Mouse (Mus musculus): ENCODE measurements around the gene Rhbdl3.
A peak's percentile ranks its signal among the peaks of the same experiment; 100 is the strongest.
"Not testable (repeated sequence)": the region's sequence is repeated elsewhere in the genome, so short reads cannot be mapped to it uniquely, and the experiment has no call there.

Gene Rhbdl3

DNA sequence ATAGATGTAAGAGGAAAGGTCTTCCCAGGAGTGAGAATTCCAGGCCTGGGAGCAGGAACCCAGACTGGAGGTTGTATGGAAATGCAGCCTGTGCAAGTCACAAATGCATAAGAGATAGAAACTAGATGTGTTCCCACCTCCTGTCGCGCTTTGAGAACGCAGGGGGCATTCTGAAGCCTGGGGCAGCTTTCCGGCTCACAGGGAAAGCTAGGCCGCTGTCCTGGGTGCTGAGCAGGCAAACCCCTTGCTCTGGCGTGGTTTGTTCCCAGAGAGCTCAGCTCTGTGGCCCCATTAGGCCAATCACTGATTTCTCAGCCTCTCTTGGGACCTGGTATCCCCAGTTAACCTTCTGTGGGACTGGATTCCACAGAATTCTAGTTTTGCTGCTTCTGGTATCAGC lies 11.9 kb downstream of the Rhbdl3 start:
- no peak for DNase-seq (ENCODE audit: low spot score in 2 of 2)

DNA sequence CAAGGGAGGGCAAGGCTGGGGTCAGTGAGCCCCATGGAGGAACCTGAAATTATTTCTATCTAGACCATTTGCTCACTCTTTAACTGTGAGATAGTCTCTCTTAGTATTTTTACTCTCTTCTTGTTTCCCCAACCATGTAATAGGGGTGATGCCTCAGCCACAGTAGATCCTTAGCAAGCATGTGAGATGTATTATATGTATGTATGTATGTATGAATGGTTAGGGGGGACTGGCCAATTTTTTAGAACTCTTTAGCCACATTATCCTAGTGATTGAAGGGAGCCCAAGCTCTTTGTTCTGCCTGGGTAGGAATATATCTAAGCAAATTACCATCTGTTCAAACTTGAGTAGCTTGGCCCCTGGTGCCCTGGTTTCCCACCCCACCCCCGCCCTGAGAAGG lies 12.8 kb downstream of the Rhbdl3 start:
- DNase-seq (ENCODE audit: low spot score in 2 of 2): no peak

DNA sequence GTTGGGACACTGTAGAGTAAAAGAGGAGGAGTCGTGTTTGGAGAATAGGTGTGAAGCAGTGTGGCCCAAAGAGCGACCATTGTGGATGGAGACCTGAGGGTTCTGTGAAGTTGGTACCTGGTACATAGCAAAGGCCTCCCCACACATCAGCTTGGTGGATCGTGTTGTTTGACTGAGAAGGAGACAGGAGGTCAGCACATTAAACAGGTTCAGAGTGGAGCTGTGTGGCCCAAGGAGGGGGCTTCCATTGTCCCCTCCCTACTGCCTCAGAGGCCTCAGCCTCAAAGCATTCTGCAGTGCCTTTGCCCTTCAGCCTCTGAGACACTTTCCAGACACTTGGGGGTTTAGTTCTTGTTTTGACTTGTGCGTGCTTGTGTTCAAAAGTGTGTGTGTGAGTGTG lies 13.2 kb downstream of the Rhbdl3 start:
- DNase-seq (ENCODE audit: low spot score in 2 of 2): no peak

DNA sequence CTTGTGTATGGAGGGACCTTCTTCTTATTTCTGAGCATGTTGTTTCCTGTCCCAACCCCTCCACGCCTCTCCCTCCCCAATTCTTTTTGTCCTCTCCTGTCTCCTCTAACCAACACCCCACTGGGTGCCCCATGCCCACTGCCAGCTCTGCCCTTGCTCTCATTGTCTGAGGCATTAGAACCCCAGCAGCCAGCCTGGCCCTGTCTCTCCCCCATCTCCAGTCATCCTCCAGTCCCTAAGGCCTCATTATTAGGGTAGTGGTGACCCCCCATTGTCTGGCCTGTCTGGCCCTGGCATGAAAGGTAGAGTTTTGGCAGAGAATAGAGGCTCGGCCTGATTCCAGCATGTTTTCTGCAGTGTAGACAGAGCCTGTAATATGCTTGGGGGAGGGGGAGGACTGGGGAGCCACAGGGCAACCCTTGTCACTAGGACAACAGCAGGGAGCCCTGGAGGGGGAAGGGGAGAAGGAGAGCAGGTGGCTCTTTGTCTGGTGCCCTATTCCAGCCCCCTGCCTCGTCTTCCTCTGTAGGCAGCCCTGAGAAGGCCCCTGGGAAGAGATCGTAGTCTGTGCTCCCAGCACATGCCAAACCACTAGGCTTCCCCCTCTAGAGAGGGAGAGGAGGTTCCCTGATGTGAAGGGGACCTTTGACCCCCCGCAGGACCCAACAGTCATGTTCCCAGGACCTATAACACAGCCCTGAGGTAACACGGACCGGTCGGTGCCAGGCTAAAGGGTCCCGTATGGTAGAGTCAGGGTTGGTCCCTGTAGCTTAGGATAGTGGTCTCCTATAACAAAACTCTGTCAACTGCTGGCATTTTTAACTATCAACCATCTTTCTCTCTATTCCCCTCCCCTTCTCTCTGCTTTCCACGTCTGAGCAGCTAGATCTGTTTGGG lies 15.3 kb downstream of the Rhbdl3 start:
- no peak for DNase-seq (ENCODE audit: low spot score in 2 of 2)

DNA sequence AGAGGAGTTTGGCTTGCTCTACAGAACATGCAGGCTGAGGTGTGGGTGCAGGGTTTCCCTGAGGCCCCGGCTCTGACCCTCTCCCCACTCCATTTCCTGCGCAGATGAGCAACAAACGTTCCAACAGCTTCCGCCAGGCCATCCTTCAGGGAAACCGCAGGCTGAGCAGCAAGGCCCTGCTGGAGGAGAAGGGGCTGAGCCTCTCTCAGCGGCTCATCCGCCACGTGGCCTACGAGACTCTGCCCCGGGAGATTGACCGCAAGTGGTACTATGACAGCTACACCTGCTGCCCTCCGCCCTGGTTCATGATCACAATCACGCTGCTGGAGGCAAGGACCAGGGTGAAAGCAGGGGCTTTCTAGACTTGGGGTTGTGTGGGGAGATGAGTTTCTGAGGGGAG lies 22.5 kb downstream of the Rhbdl3 start:
- DNase-seq (ENCODE audit: low spot score in 2 of 2): no peak

DNA sequence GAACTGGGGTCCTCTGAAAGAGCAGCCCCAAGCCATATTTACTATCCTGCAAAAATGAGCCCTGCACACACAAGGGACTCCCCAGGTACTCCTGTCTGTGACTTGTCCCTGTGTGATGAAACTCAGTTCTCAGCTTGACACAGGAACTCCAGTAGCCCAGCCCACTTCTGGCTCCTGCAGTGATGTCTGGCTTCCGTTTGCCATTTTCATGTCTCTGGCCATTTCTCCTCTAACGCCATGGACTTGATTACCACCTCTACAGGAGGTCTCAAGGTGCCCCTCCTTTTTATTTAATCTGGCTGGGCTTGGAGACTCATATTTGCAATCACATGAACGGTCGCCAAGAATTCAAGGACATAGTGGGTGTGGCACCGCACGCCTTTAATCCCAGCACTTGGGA lies 23.9 kb downstream of the Rhbdl3 start:
- DNase-seq (ENCODE audit: low spot score in 2 of 2): no peak

DNA sequence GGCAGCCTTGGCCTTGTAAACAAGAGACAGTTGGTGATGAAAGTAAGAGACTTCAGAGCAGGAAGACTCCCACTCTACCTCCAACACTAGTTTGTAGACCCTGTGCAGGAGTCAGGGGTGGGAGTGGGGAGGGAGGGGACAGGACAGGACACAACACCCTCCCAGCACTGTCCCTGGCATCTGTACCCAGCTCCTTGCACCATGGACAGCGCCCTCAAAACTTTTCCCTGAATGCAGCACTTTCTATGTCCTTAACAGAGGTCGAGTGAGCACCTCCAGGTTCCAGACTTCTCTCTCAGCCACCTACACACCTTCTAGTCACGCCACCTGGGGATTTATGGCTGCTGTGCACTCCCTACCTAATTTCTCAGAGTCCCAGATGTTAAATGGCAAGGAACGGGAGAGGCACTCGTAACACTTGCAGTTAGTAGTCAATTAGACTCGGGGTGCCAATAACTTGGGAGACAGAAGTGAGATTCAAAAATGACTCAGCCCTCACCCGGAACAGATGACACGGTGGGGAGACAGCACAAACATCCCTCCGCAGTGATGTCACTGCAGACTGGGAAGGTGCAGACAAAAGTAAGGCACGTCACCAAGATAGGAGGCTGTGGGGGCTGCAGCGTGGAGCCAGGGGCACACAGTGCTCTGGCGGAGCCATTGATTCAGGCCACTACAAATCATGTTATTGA lies 32.1 kb downstream of the Rhbdl3 start:
- DNase-seq (ENCODE audit: low spot score in 2 of 2): no peak

DNA sequence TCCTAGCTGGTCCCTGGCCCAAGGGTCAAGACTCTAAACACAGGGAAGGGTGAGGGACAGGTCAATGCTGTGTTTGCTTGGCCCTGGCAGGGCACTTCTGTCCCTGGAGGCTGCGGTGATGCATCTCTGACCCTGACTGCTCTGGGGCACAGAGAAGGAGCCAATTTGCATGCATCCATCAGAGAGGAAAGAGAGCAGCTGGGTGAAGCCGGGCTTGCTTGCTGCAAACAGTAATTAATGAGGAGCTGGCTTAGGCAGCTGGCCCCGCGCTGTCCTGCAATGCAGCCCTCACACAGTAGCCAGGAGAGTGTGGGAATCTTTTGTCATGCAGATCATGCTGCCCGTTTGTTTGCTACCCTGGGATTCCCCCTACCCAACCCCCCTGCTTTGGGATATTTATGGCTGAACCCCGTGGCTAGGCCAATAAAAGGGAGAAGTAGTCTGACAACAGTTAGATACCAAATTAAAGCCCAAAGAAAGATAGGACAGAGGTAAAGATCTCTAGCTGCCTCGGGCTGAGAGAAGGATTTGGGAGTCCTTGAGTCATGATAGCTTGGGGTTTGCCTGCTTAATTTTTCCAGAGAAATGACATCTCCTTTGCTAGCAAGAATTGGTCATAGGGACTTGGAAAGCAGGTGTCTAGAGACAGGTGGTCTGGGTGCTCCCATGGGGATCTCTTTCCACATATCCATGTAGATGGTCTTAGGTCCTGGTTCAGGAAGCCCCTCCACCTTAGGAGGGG lies 35.1 kb downstream of the Rhbdl3 start:
- DNase-seq (ENCODE audit: low spot score in 2 of 2): no peak

DNA sequence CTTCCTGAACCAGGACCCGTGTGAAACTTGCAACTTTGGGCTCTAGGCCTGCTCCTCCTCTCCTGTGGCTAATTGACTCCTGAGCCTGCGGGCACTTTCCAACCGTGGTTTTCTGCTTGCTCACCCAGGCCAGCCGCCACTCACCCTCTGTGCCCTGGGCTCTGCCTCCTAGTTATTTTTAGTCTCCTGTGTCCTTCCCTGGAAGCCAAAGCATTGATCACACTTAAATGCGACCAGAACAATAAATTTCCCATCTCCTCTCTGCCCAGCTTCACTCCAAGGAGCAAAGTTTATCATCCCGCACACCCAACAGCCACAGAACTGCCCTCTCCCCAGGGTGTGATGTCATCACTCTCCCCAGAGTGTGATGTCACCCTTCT lies 35.6 kb downstream of the Rhbdl3 start:
- DNase-seq (ENCODE audit: low spot score in 2 of 2): no peak

DNA sequence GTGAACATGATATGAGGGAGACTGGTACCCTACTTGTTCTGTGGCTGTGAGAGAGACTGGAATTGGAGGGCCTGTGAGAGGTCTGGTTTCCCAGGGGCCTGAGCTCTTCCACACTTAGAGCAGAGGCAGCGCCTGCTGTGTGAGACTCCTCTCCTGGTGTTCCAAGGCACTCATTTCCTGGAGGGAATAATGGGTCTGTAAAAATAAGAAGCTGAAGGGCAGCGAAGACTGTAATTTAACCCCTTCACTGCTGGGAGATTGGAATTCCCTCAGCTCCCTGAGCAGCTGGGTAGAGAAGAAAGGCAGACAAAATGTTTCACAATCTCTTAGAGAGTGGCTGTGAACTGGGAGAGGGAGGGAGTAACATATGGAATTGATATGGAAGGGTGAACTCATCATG lies 41.8 kb downstream of the Rhbdl3 start:
- no peak for DNase-seq (ENCODE audit: low spot score in 2 of 2)

DNA sequence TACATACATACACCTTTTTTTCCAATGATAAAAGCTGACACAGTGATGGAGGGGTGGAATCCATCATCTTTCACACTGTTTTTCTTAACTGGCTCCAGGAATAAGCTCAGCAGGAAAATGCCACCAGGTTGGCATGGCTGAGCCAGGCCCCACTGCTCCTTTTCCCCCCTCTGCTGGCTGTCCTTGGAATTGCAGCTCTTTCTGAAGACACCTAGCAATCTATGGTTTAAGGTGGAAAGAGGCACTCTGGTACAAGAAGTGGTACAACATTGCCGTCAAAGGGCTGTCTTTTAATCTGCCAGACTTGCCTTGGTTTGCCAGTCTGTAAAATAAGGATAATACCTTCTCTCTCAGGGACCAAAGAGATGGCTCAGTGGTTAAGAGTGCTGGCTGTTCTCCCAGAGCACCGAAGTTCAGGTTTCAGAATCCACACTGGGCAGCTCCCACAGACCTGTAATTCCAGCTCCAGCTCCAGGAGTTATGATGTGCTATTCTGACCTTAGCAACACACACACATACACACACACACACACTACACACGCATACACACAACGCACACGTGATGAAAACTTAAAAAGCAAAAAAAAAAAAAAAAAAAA lies 51.2 kb downstream of the Rhbdl3 start:
- DNase-seq (ENCODE audit: low spot score in 2 of 2): peak; percentile 49 to 88

DNA sequence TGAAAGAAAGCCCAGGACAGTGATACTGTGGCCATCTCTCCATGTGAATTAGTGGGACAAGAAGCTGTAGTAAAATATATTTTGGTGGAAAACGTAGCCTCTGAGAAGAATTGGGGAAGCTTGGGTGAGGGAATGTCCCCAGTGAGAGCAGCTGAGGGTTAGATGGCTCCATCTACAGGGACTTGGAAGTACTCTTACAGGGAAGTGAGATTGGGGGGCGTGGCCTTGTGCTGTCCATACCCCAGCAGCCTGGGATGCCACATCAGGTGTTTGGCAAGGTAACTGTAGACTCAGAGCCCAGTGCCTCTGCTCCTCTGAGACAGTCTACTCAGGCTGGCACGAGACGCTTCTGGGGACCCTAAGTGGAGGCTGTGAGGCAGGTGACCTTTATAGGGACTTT lies 54.1 kb downstream of the Rhbdl3 start:
- no peak for DNase-seq (ENCODE audit: low spot score in 2 of 2)

DNA sequence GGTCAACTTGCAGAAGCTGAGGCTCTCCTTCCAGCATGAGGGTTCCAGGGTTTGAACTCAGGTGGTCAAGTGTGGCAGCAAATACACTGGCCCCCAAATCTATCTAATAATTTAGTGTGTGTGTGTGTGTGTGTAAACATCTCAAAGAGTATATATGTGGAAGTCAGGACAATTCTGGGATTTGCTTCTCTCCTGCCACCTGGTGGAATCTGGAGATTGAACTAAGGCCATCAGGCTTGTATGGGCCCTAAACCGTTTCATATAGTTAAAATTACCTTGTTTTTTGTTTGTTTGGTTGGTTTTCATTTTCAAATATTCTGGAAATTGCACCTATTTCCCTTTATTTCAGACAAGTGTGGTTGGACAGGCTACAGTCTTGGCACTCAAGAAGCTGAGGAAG lies 68.2 kb downstream of the Rhbdl3 start:
- no peak for DNase-seq (ENCODE audit: low spot score in 2 of 2)

DNA sequence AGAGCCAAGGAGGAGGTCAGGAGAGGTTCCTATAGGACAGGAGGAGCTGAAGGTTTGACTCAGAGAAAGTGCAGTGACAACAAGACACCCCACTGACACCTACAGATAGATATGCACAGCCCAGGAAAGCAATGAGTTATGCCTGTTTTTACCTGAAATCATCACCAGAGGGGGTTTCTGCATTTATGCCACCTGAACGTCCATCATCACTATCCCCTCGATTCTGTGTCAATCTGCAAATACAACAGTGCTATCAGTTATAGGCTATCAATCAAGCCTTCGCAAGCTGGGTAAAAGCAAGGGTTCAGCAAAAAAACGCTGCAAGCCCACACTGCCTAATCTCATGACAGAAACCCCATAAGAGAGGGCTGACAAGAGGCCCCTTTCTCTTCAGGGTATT lies 75.9 kb downstream of the Rhbdl3 start:
- no peak for DNase-seq (ENCODE audit: low spot score in 2 of 2)

DNA sequence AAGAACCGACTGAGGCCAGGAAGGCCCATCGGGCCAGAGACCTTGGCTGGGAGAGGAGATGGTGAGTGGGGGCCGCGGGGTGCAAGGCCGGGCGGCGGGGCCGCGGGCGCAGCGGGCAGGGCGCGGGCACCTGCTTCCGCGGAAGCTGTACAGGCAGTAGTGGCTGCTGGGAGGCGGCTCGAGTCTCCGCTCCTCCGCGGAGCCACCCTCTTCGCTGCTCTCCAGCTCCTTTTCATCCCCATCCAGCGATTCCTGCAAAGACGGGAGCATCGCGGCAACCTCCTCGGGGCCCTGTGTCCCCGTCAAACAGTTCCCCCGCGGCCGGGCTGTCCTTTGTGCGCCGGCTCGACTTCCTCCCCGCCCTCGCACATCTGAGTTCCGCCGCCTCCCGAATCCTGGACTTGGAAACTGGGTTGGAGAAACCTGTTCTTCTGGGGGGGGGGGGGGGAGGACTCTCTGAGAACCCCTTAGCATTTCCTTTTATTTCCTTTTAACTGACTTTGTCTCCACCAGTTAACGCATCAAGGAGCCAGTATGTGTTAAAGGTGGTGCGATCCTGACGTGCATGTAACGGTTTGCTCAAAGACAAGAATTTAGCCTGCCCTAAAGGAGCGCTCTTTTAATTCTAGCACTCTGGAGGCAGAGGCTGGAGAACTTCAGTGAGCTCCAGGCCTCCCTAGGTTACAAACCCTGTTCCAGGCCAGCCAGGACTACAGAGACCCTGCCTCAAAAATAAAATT lies 77.2 kb downstream of the Rhbdl3 start, which contains the start of gene 5730455P16Rik:
Gene 5730455P16Rik, minus strand, starts transcription at position 323 of the 740 bp plus-strand sequence.
- DNase-seq (ENCODE audit: low spot score in 2 of 2): peak; percentile 80 to 87

DNA sequence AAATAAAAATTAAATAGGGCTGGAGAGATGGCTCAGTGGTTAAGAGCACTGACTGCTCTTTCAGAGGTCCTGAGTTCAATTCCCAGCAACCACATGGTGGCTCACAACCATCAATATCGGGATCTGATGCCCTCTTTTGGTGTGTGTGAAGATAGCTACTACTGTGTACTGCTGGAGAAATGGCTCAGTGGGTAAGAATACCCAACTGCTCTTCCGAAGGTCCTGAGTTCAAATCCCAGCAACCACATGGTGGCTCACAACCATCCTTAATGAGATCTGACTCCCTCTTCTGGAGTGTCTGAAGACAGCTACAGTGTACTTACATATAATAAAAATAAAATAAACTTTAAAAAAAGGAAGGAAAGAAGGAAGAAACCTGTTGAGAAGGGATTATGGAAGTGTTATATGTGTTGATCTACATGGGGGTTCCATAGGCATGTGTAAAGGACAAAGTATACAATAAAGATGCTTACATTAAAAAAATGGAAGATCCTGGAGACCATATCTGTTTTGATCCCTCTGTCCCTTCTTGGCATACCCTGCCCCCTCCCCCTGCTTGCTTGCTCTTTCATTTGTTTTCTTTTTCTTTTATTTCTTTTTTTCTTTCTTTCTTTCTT lies 77.8 kb downstream of the Rhbdl3 start:
- not testable (repeated sequence) for DNase-seq (ENCODE audit: low spot score in 2 of 2)

DNA sequence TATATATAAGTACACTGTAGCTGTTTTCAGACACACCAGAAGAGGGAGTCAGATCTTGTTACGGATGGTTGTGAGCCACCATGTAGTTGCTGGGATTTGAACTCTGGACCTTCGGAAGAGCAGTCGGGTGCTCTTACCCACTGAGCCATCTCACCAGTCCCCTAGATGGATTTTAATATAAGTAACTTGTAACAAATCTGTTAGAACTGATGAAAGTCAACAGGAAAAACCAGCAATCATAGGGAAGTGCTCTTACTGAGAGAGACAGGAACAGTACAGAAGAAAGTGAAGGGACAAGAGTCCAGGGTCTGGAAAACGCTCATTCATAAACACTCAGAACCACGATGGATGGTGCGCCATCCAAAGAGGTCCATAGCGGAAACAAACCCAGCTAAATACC lies 78.5 kb downstream of the Rhbdl3 start:
- DNase-seq (ENCODE audit: low spot score in 2 of 2): not testable (repeated sequence)

DNA sequence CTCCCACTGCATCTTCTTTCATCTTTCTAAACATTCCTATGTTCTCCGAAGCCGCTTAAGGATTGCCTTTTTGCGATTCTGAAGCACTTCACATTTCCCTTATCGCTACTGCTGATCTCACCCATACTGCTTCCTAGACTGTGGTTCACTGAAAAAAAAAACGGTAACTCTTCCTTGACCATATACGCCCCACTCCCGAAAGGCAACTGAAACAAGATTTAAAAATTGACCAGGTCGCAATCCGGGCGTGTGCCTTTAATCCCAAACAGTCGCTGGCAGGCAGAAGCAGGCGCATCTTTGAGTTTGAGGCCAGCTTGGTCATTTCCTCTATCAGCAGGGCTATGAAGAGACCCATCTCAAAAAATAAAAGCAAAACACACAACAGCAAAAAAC lies 81.9 kb downstream of the Rhbdl3 start:
- DNase-seq (ENCODE audit: low spot score in 2 of 2): no peak

DNA sequence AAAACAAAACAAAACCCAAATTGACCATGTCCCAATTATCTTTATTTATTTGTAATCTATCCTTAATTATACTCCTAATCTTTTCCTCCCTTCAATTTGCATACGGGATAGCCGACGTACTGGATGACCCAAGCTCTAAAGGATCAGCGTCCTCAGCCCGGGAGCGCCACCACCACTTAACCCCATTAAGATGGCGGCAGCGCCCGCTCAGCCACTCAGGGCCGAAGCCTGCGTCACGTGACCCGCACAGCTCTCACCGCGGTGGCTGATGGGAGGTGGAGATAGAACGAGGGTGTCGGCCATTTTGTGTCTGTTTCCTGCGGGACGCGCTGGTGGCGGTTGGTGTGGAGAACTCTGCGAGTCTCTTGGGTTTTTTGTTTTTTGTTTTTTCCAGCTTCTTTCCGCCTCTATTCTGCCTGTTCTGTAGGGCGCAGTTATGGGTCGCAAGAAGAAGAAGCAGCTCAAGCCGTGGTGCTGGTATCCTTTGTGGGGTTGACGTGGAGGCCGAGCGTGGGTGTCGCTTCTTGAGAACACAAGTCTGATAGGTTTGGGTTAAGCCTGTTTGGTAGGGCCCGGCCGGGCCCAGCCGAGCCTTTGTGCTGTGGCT lies 82.4 kb downstream of the Rhbdl3 start, which contains the start of gene Zfp207:
Gene Zfp207, plus strand, starts transcription at position 261 of the 607 bp plus-strand sequence.
- DNase-seq (ENCODE audit: low spot score in 2 of 2): peak; percentile 95 to 98

DNA sequence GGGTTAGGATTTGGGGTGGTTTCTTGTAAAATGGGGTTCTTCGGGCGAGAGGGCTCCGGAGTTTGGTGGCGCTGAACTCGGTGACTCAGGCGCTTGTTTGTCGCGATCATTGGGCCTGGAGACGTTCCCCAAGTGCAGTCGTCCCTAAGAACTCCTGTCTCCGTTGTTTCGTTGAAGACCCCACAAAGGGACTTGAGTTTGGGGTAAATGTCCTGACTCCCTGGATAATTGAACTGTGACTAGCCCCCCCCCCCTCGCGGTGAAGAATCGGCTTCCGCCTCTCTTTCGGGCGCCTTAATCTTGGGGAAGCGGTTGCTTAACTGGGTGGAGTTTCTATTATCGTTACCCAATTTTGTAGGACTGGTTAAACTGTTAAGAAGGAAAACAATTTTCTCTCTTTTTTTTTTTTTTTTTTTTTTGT lies 82.9 kb downstream of the Rhbdl3 start:
- DNase-seq (ENCODE audit: low spot score in 2 of 2): no peak

Data from urinary bladder, postnatal 4 days (tissue).